Mouse (Mus musculus): Measurements from ENCODE around the gene Ap1g1. TPM values are rescaled to one million over a fixed set of nuclear protein-coding genes. Genes with fewer than 3 reads are reported as not detected.
"Not testable (repeated sequence)": the region's sequence is repeated elsewhere in the genome, so short reads cannot be mapped to it uniquely, and the experiment has no call there.

The Ap1g1 gene
- polyA plus RNA-seq, 1 experiment from 2014 or later, result 46.6 TPM

DNA sequence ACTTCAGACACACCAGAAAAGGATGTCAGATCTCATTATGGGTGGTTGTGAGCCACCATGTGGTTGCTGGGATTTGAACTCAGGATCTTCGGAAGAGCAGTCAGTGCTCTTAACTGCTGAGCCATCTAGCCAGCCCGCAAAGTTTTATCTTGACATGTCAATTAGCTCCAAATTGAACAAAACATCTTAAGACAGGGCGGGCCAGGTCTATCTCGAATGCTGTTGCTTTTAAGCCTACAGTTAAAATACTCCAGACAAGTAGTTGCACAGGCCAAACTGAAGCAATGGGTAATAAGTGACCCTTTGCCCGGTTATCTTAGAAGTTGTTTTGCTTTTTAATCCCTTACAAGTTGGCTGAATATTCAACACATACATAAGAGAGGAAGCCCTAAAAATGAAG, 88.3 kb downstream of the Ap1g1 start:
- Histone ChIP-seq H3K4me1 (replicated peaks; ENCODE audit: control insufficient read depth, insufficient read depth, low read length) (peaks cover 7% of the 10 kb centered on the region), H3K27me3 (ENCODE audit: control insufficient read depth, insufficient read depth, low read depth, low read length) (no peaks in the 10 kb centered on the region), H3K4me2 (ENCODE audit: low read depth, low read length) (no peak overlapping the region), H3K27ac (ENCODE audit: low read length) (no peak overlapping the region), H3K4me3 (ENCODE audit: low read length) (no peak overlapping the region), H3K36me3 (ENCODE audit: control insufficient read depth, insufficient read depth, low read length) (no peaks in the 10 kb centered on the region; the same call in 1 of the 2 replicates), H3K9me3 (ENCODE audit: control insufficient read depth, low read length) (no peaks in the 10 kb centered on the region), H3K9ac (ENCODE audit: low read length) (no peak overlapping the region)
- 89% methylated on average over 5 of the region's 5 CpGs for WGBS
- ATAC-seq (ENCODE audit: low read depth), result no peak

DNA sequence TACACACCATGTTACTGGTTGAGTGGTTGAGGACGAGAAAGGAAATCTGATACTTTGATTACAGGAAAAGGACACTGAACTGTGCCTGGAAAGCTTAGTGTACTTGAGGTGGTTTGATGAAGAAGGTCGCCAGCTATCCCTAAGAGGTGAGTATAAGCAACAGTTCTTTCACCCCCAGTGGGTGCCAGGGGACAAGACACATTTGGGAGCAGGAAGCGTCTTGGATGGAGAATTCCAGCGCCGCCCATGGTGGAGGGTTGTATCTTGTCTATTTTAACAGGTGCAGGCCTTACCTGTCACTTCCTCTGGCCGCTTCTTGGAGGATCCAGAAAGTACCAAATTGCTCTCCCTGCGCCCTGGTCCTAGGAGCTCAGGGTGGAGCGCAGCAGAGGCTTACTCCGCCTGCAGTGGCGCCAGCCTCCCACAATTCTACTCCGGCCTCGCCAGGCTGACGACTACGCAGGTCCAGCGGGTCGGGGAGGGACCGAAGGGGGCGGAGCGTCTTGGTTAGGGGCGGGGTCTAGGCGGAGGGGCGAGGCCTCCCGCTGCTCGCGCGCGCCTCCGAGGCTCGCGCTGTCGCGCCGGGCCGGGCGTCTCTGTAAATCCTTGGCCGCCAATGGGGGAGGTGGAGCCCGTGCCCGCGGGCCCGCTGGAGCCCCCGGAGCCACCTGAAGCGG, 89.8 kb downstream of the Ap1g1 start, which contains the start of gene Phlpp2:
Gene Phlpp2 (plus strand): TSS at position 540 of the 677 bp plus-strand sequence.
- Histone ChIP-seq H3K9ac (ENCODE audit: low read length) (peak within 1 kb of the TSS; percentile 96), H3K9me3 (ENCODE audit: control insufficient read depth, low read length) (no peaks in the 10 kb centered on the region), H3K4me3 (ENCODE audit: low read length) (peak within 1 kb of the TSS; percentile 92), H3K27me3 (ENCODE audit: control insufficient read depth, insufficient read depth, low read depth, low read length) (no peaks in the 10 kb centered on the region), H3K36me3 (ENCODE audit: control insufficient read depth, insufficient read depth, low read length) (no peaks in the 10 kb centered on the region; the same call in 1 of the 2 replicates), H3K27ac (ENCODE audit: low read length) (peak within 1 kb of the TSS; percentile 91), H3K4me2 (ENCODE audit: low read depth, low read length) (peak within 1 kb of the TSS; percentile 83), H3K4me1 (replicated peaks; ENCODE audit: control insufficient read depth, insufficient read depth, low read length) (peaks cover 7% of the 10 kb centered on the region)
- ATAC-seq (ENCODE audit: low read depth), result peak; percentile 98
- WGBS, result under 1% methylated on average over 42 of the region's 42 CpGs

DNA sequence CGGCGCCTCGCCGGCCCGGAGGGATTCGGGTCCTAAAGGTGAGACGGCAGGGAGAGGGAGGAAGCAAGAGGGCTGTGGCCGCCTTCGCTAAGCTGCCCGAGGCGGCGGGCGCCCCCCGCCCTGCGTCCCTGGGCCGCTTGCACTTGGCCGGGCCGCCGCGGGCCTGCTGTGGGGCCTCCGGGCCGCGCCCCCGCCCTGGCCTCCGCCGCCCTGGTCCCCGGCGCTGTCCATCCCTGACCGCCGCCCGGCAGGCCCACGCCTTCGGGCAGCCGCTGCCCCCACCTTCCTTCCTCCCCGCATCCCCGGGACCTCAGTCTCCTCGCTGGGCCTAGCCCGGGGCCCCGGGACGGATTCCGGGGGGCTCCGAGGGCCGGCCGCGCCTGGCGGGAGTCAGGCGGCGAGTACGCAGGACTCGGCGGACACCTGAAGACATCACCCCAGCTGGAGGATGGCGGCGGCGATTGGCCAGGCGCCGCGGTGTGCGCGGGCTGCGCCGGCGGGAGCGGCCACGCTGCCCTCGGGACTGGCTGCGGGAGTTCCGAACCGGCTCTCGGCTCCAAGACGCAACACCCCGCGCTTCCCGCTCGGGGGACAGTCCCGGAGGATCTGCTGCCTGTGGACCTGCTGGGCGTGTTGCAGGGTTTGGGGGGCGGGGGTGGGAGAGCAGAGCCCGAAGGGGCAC, 90.5 kb downstream of the Ap1g1 start:
- H3K4me1 ChIP-seq (replicated peaks; ENCODE audit: control insufficient read depth, insufficient read depth, low read length), result peaks cover 7% of the 10 kb centered on the region
- H3K27me3 ChIP-seq (ENCODE audit: control insufficient read depth, insufficient read depth, low read depth, low read length), result no peaks in the 10 kb centered on the region
- under 1% methylated on average over 45 of the region's 78 CpGs for WGBS
- H3K36me3 ChIP-seq (ENCODE audit: control insufficient read depth, insufficient read depth, low read length), result no peaks in the 10 kb centered on the region
- peak overlapping the region; percentile 83 for H3K4me2 ChIP-seq (ENCODE audit: low read depth, low read length)
- peak overlapping the region; percentile 96 for H3K9ac ChIP-seq (ENCODE audit: low read length)
- ATAC-seq (ENCODE audit: low read depth), result peak; percentile 83
- peak overlapping the region; percentile 91 for H3K27ac ChIP-seq (ENCODE audit: low read length)
- no peaks in the 10 kb centered on the region for H3K9me3 ChIP-seq (ENCODE audit: control insufficient read depth, low read length)
- peak overlapping the region; percentile 92 for H3K4me3 ChIP-seq (ENCODE audit: low read length)

DNA sequence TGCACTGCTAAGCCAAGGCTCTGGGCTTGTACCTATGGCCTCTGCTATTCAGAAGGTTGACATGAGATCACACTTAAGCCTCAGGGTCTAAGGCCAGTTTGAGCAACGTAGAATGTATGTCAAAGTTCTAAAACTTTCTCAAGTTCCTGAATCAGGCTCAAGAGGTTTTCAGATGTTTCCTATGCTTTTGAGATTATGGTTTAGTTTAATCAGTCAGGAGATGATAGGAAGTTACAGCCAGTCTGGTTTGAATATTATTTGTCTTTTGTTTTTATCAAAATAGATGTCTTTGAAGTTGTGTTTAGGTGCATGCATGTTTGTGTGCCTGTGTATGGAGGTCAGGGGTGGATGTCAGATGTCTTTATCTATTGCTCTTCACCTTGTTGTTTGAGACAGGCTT, 92.7 kb downstream of the Ap1g1 start:
- 56% methylated on average over 1 of the region's 1 CpGs for WGBS
- no peak overlapping the region for H3K9ac ChIP-seq (ENCODE audit: low read length)
- no peak overlapping the region for H3K4me3 ChIP-seq (ENCODE audit: low read length)
- H3K4me2 ChIP-seq (ENCODE audit: low read depth, low read length), result no peak overlapping the region
- no peaks in the 10 kb centered on the region for H3K36me3 ChIP-seq (ENCODE audit: control insufficient read depth, insufficient read depth, low read length)
- no peak for ATAC-seq (ENCODE audit: low read depth)
- no peak overlapping the region for H3K27ac ChIP-seq (ENCODE audit: low read length)
- peaks cover 7% of the 10 kb centered on the region for H3K4me1 ChIP-seq (replicated peaks; ENCODE audit: control insufficient read depth, insufficient read depth, low read length)
- H3K27me3 ChIP-seq (ENCODE audit: control insufficient read depth, insufficient read depth, low read depth, low read length), result no peaks in the 10 kb centered on the region
- H3K9me3 ChIP-seq (ENCODE audit: control insufficient read depth, low read length), result no peaks in the 10 kb centered on the region

DNA sequence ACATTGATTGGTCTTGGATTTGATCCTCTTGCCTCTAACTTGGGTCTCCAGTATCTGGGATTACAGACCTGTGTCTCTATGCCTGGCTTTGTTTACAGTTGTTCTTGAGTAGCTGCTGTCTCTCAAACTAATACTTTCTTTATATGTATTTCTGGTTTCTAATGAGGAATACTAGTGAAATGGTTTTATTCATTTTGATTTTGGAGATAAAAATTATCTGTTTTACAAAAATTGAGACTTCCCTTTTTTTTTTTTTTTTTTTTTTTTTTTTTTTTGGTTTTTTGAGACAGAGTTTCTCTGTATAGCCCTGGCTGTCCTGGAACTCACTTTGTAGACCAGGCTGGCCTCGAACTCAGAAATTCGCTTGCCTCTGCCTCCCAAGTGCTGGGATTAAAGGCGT, 95.4 kb downstream of the Ap1g1 start:
- H3K4me1 ChIP-seq (replicated peaks; ENCODE audit: control insufficient read depth, insufficient read depth, low read length); H3K9me3 ChIP-seq (ENCODE audit: control insufficient read depth, low read length); H3K27ac ChIP-seq (ENCODE audit: low read length); H3K4me3 ChIP-seq (ENCODE audit: low read length); H3K4me2 ChIP-seq (ENCODE audit: low read depth, low read length); H3K27me3 ChIP-seq (ENCODE audit: control insufficient read depth, insufficient read depth, low read depth, low read length); H3K9ac ChIP-seq (ENCODE audit: low read length); H3K36me3 ChIP-seq (ENCODE audit: control insufficient read depth, insufficient read depth, low read length); ATAC-seq (ENCODE audit: low read depth): not testable (repeated sequence)
- WGBS, result 88% methylated on average over 3 of the region's 3 CpGs

DNA sequence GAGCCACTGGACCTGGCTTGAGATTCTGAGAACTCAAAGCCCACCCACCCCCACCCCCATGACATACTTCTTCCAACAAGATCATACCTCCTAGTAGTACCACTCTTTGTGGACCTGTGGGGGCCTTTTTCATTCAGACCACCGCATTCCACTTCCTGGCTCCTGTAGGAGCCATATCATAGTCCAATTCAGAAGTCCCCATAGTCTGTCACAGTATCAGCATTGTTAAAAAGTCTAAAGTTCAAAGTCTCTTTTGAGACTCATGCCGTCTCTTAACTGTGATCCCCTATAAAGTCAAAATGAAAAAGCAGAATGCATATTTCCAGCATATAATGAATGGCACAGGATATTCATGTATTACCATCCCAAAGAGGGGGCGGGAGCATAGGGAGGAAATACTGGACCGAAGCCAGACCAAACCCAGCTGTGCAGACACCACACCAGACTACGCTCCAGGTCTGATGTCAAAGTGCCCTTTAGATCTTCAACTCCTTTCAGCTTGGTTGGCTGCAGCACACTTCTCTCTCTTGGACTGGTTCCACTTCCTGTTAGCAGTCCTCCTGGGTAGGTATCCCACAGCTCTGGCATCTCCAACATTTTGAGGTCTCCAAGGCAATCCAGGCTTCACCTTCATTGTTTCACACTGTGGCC, 101.8 kb downstream of the Ap1g1 start:
- WGBS, result 75% methylated on average over 5 of the region's 5 CpGs

DNA sequence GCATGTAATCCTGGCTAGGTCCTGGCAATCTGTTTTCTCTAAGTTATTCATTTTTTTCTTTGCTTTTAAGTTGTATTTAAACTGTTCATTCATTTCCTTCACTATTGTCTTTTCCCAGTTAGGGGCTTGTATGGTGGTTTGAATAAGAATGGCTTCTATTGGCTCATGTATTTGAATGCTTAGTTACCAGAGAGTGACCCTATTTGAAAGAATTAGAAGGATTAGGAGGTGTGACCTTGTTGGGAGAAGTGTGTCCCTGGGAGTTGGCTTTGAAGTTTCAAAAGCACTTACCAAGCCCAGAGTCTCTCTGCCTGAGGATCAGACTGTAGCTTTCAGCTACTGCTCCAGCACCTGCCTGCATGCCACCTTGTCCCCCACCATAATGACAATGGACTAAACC, 106.9 kb downstream of the Ap1g1 start:
- ATAC-seq (ENCODE audit: low read depth), result no peak
- Histone ChIP-seq H3K9me3 (ENCODE audit: control insufficient read depth, low read length) (no peaks in the 10 kb centered on the region), H3K4me1 (replicated peaks; ENCODE audit: control insufficient read depth, insufficient read depth, low read length) (no peaks in the 10 kb centered on the region)

More for the DNA sequence above, 101.8 kb downstream of the Ap1g1 start:
- no peaks in the 10 kb centered on the region for H3K27me3 ChIP-seq (ENCODE audit: control insufficient read depth, insufficient read depth, low read depth, low read length)
- no peak overlapping the region for H3K4me2 ChIP-seq (ENCODE audit: low read depth, low read length)
- H3K4me1 ChIP-seq (replicated peaks; ENCODE audit: control insufficient read depth, insufficient read depth, low read length), result no peaks in the 10 kb centered on the region
- peaks cover 2% of the 10 kb centered on the region for H3K36me3 ChIP-seq (ENCODE audit: control insufficient read depth, insufficient read depth, low read length)
- no peak overlapping the region for H3K27ac ChIP-seq (ENCODE audit: low read length)
- no peaks in the 10 kb centered on the region for H3K9me3 ChIP-seq (ENCODE audit: control insufficient read depth, low read length)
- no peak for ATAC-seq (ENCODE audit: low read depth)
- no peak overlapping the region for H3K9ac ChIP-seq (ENCODE audit: low read length)
- no peak overlapping the region for H3K4me3 ChIP-seq (ENCODE audit: low read length)

DNA sequence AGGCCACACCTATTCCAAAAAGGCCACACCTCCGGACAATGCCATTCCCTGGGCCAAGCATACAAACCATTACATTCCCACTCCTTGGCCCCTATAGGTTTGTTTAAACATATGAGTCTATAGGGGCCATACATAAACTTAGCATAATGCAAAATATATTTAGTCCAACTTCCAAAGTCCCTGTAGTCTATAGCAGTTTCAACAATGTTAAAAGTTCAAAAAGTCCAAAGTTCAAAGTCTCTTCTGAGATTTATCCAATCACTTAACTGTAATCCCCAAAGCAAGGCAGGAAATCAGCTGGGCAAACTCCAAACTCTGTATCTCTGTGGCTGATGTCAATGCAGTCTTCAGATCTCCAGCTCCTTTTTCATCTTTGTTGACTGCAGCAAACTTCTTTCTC, 110.9 kb downstream of the Ap1g1 start:
- Histone ChIP-seq H3K4me3 (ENCODE audit: low read length) (no peak overlapping the region), H3K9ac (ENCODE audit: low read length) (no peak overlapping the region), H3K36me3 (ENCODE audit: control insufficient read depth, insufficient read depth, low read length) (peaks cover 10% of the 10 kb centered on the region), H3K27me3 (ENCODE audit: control insufficient read depth, insufficient read depth, low read depth, low read length) (no peaks in the 10 kb centered on the region), H3K27ac (ENCODE audit: low read length) (no peak overlapping the region), H3K4me2 (ENCODE audit: low read depth, low read length) (no peak overlapping the region), H3K9me3 (ENCODE audit: control insufficient read depth, low read length) (peaks cover 3% of the 10 kb centered on the region; the same call in 1 of the 2 replicates), H3K4me1 (replicated peaks; ENCODE audit: control insufficient read depth, insufficient read depth, low read length) (no peaks in the 10 kb centered on the region)
- WGBS, result 96% methylated on average over 1 of the region's 1 CpGs
- no peak for ATAC-seq (ENCODE audit: low read depth)

More for the DNA sequence above, 106.9 kb downstream of the Ap1g1 start:
- Histone ChIP-seq H3K4me2 (ENCODE audit: low read depth, low read length) (no peak overlapping the region), H3K9ac (ENCODE audit: low read length) (no peak overlapping the region), H3K27ac (ENCODE audit: low read length) (no peak overlapping the region), H3K4me3 (ENCODE audit: low read length) (no peak overlapping the region), H3K27me3 (ENCODE audit: control insufficient read depth, insufficient read depth, low read depth, low read length) (no peaks in the 10 kb centered on the region), H3K36me3 (ENCODE audit: control insufficient read depth, insufficient read depth, low read length) (peaks cover 2% of the 10 kb centered on the region; the same call in 1 of the 2 replicates)
